Mouse (Mus musculus) thymus, adult 2 months (tissue): ENCODE data around the gene Blnk.

ENCODE experiments used
- CTCF ChIP-seq: fragments of 200-500 bp; IDR thresholded peaks from 2 replicates; pipeline ENCODE4 v1.5.1; 2012; ENCODE audit warnings: mild to moderate bottlenecking, control low read depth, low read length, moderate library complexity, borderline replicate concordance; ENCODE audit not compliant: control insufficient read depth, poor library complexity, insufficient read depth; ENCODE audit errors: extremely low read depth
- POLR2A ChIP-seq: fragments of 200-500 bp; IDR thresholded peaks from 2 replicates; pipeline ENCODE4 v1.6.1; 2012; ENCODE audit warnings: mild to moderate bottlenecking, low read length, control low read depth, moderate library complexity; ENCODE audit not compliant: control insufficient read depth, poor library complexity, insufficient read depth; ENCODE audit errors: extremely low read depth

DNA sequence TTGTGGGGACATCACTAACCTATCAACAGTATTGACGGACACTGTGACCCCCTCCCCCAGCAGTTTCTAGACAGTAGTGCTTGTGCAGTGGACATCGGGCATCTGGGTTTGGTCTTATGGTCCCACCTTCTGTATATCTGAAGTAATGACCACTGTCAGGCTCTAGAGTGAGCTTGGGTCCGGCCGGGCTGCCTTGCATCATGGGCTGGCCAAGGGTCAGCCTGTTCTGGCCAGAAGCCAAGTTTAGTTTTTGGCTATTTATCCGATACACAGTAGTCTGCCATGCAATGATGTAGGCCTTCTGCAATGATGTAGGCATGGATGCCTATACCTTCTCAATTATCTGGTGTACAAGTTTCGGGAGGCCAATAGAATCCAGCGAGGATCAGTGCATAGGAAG lies 50.8 kb downstream of the Blnk start:
- TF ChIP-seq POLR2A (no peak), CTCF (no peak)
